Mouse (Mus musculus): ENCODE data around the gene Adgrg6.

- no peak for TF ChIP-seq GATA1 (IDR thresholded peaks at IDR 0.05; ENCODE audit: low read length)
- TF ChIP-seq TAL1 (IDR thresholded peaks at IDR 0.05; ENCODE audit: low read length) = no peak
Observed at GRCm38 (mm10) chr10:14511904-14512663, 33.4 kb downstream of the Adgrg6 start.
